Mouse (Mus musculus) myocyte (in vitro differentiated cells): ENCODE data around the gene Gm11060. TPM values are rescaled to one million over a fixed set of nuclear protein-coding genes. Genes with fewer than 3 reads are reported as not detected.

Source experiments
- H3K27me3 ChIP-seq: one replicate; pipeline ENCODE4 v1.6.1; 2011; ENCODE audit not compliant: control insufficient read depth, insufficient read depth, insufficient read length
- H3K36me3 ChIP-seq: one replicate; pipeline ENCODE4 v1.6.1; 2011; ENCODE audit not compliant: control insufficient read depth, insufficient read depth
- H3K4me2 ChIP-seq: one replicate; pipeline ENCODE4 v1.6.1; 2011; ENCODE audit warnings: low read depth, control low read depth
- H3K4me3 ChIP-seq: one replicate; pipeline ENCODE4 v1.5.1; 2011; ENCODE audit warnings: mild to moderate bottlenecking, control low read depth, moderate library complexity
- H3K79me2 ChIP-seq: one replicate; pipeline ENCODE4 v1.6.1; 2011; ENCODE audit not compliant: control insufficient read depth, insufficient read depth
- H3ac ChIP-seq: one replicate; pipeline ENCODE4 v1.6.1; 2011; ENCODE audit not compliant: control insufficient read depth, insufficient read length
- CEBPB ChIP-seq: IDR thresholded peaks from 2 replicates; pipeline ENCODE4 v1.6.1; 2011; ENCODE audit warnings: mild to moderate bottlenecking, moderate library complexity; ENCODE audit not compliant: poor library complexity, insufficient read depth, severe bottlenecking
- E2F4 ChIP-seq: IDR thresholded peaks from one replicate; pipeline ENCODE4 v1.6.1; 2011; ENCODE audit warnings: mild to moderate bottlenecking, control low read depth, moderate library complexity; ENCODE audit not compliant: insufficient read depth
- MAX ChIP-seq: IDR thresholded peaks from one replicate; pipeline ENCODE4 v1.6.1; 2011; ENCODE audit warnings: low read depth, mild to moderate bottlenecking, control low read depth
- MYOD1 ChIP-seq, 3 experiments: IDR thresholded peaks; one replicate each; pipeline ENCODE4 v1.6.1; 2011; ENCODE audit warnings: control low read depth in 2 of 3, low read depth in 2 of 3, mild to moderate bottlenecking in 2 of 3, moderate library complexity in 1 of 3; ENCODE audit not compliant: insufficient read length in 2 of 3, control insufficient read depth in 1 of 3
- MYOG ChIP-seq, 3 experiments: IDR thresholded peaks; one replicate each; pipeline ENCODE4 v1.6.1; 2011; ENCODE audit warnings: control low read depth in 2 of 3, low read depth in 2 of 3, mild to moderate bottlenecking in 2 of 3; ENCODE audit not compliant: insufficient read length in 2 of 3, control insufficient read depth in 1 of 3, insufficient read depth in 1 of 3
- POLR2A ChIP-seq: IDR thresholded peaks from one replicate; pipeline ENCODE4 v1.6.1; 2011; ENCODE audit warnings: low read depth, mild to moderate bottlenecking, control low read depth, moderate library complexity; ENCODE audit not compliant: insufficient read length
- POLR2AphosphoS2 ChIP-seq: IDR thresholded peaks from one replicate; pipeline ENCODE4 v1.6.1; 2011; ENCODE audit warnings: low read depth, control low read depth; ENCODE audit not compliant: insufficient read length
- REST ChIP-seq: IDR thresholded peaks from one replicate; pipeline ENCODE4 v1.6.1; 2011; ENCODE audit warnings: mild to moderate bottlenecking, control low read depth, moderate library complexity; ENCODE audit not compliant: insufficient read depth, insufficient read length
- SRF ChIP-seq: IDR thresholded peaks from one replicate; pipeline ENCODE4 v1.6.1; 2011; ENCODE audit warnings: low read depth; ENCODE audit not compliant: control insufficient read depth, insufficient read length
- TCF12 ChIP-seq: IDR thresholded peaks from one replicate; pipeline ENCODE4 v1.6.1; 2011; ENCODE audit warnings: mild to moderate bottlenecking, control low read depth; ENCODE audit not compliant: poor library complexity, insufficient read depth, severe bottlenecking
- TCF3 ChIP-seq: IDR thresholded peaks from one replicate; pipeline ENCODE4 v1.6.1; 2011; ENCODE audit warnings: low read depth, control low read depth; ENCODE audit not compliant: insufficient read length
- USF1 ChIP-seq: IDR thresholded peaks from one replicate; pipeline ENCODE4 v1.6.1; 2011; ENCODE audit warnings: low read depth, mild to moderate bottlenecking, control low read depth, moderate library complexity
- polyA plus RNA-seq: library from polyadenylated mRNA; unstranded; fragments of >200 nt; fragmentation: generic; extraction: Trizol; gene quantifications from one replicate; pipeline ENCODE4 v1.2.1, GENCODE M21; 2012; ENCODE audit warnings: missing spikeins

The Gm11060 gene
- not detected for polyA plus RNA-seq

DNA sequence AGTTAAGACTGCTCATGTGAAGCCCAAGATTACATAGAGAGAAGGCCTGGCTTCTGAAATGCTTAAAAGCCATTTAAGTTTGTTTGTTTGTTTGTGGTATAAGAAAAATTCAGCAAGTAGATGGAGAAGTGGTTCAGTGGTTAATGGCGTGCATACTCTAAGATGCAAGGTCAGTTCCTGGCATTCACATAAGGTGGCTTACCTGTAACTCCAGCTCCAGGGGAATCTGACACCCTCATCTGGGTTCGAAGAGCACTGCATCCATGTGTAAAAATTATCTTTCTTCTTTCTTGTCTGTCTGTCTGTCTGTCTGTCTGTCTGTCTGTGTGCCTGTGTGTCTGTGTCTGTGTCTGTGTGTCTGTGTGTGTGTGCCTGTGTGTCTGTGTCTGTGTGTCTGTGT, at the start of gene Gm11060:
Gm11060 (plus strand) TSS at position 301 of the 400 bp plus-strand sequence.
- Histone ChIP-seq H3K36me3 (no peaks in the 10 kb centered on the region), H3K4me2 (no peak within 1 kb of the TSS), H3K79me2 (no peaks in the 10 kb centered on the region), H3K27me3 (no peaks in the 10 kb centered on the region), H3ac (no peak within 1 kb of the TSS), H3K4me3 (no peak within 1 kb of the TSS)
- TF ChIP-seq CEBPB (no peak), REST (no peak), E2F4 (no peak), SRF (no peak), POLR2AphosphoS2 (no peak), MYOD1 (IDR thresholded peaks at IDR 0.05; ENCODE audit: control insufficient read depth in 1 of 3, insufficient read length in 2 of 3, low read depth in 2 of 3) (no peak), MYOG (IDR thresholded peaks at IDR 0.05; ENCODE audit: control insufficient read depth in 1 of 3, insufficient read depth in 1 of 3, insufficient read length in 2 of 3, low read depth in 2 of 3) (no peak), MAX (no peak), TCF12 (no peak), POLR2A (no peak), USF1 (no peak), TCF3 (no peak)

- Histone ChIP-seq H3K4me2 (no peak overlapping the region), H3K79me2 (no peaks in the 10 kb centered on the region), H3K4me3 (no peak overlapping the region), H3ac (no peak overlapping the region), H3K36me3 (no peaks in the 10 kb centered on the region), H3K27me3 (no peaks in the 10 kb centered on the region)
- TF ChIP-seq CEBPB, result no peak
- TF ChIP-seq USF1, result no peak
- TF ChIP-seq REST, result no peak
- no peak for TF ChIP-seq MYOD1 (IDR thresholded peaks at IDR 0.05; ENCODE audit: control insufficient read depth in 1 of 3, insufficient read length in 2 of 3, low read depth in 2 of 3)
- no peak for TF ChIP-seq TCF12
- no peak for TF ChIP-seq E2F4
- no peak for TF ChIP-seq POLR2A
Measured at GRCm38 (mm10) chr2:105043152-105043551, 48.7 kb upstream of the Gm11060 start.

- TF ChIP-seq TCF12 (no peak), MYOD1 (IDR thresholded peaks at IDR 0.05; ENCODE audit: control insufficient read depth in 1 of 3, insufficient read length in 2 of 3, low read depth in 2 of 3) (no peak), POLR2AphosphoS2 (no peak), TCF3 (no peak), CEBPB (no peak), REST (no peak), E2F4 (no peak), POLR2A (no peak), MAX (no peak), SRF (no peak), MYOG (IDR thresholded peaks at IDR 0.05; ENCODE audit: control insufficient read depth in 1 of 3, insufficient read depth in 1 of 3, insufficient read length in 2 of 3, low read depth in 2 of 3) (no peak), USF1 (no peak)
- Histone ChIP-seq H3K4me2 (no peak overlapping the region), H3K36me3 (no peaks in the 10 kb centered on the region), H3K79me2 (no peaks in the 10 kb centered on the region), H3K27me3 (no peaks in the 10 kb centered on the region), H3K4me3 (no peak overlapping the region), H3ac (no peak overlapping the region)
Measured at GRCm38 (mm10) chr2:105048301-105048700, 43.5 kb upstream of the Gm11060 start.

- H3ac ChIP-seq, result no peak overlapping the region
- H3K27me3 ChIP-seq, result no peaks in the 10 kb centered on the region
- no peaks in the 10 kb centered on the region for H3K79me2 ChIP-seq
- H3K4me3 ChIP-seq, result no peak overlapping the region
- H3K4me2 ChIP-seq, result no peak overlapping the region
- H3K36me3 ChIP-seq, result no peaks in the 10 kb centered on the region
- no peak for TF ChIP-seq MAX
- no peak for TF ChIP-seq CEBPB
- no peak for TF ChIP-seq TCF3
- no peak for TF ChIP-seq POLR2AphosphoS2
- no peak for TF ChIP-seq MYOG (IDR thresholded peaks at IDR 0.05; ENCODE audit: control insufficient read depth in 1 of 3, insufficient read depth in 1 of 3, insufficient read length in 2 of 3, low read depth in 2 of 3)
- TF ChIP-seq E2F4, result no peak
Measured at GRCm38 (mm10) chr2:105055529-105055928, 36.3 kb upstream of the Gm11060 start.

DNA sequence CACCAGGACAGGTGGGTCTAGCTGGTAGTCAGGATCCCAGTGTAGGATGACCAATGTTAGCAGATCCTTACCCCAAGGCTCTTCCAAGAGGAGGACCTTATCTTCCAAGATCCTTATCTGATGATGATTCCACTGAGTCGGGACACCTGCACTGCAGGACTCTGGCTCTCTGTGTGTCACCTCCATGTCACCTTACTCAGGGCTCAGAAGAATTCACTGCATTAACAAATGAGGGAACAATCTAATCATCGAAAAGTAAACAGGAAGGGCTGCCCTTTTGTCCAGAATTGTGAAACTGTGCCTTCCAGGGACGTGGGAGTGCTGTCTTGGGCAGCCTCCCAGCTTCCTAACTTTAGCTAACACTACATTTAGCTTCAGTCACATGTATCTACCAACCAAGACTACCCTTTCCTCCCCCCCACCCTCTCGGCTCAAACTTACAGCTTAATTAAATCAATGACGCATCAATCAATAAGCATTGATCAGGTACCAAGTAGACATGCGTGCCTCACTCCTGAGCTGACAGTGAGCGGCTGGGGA, 33.2 kb upstream of the Gm11060 start:
- Histone ChIP-seq H3K27me3 (no peaks in the 10 kb centered on the region), H3K4me3 (no peak overlapping the region), H3ac (no peak overlapping the region), H3K36me3 (no peaks in the 10 kb centered on the region), H3K79me2 (no peaks in the 10 kb centered on the region), H3K4me2 (no peak overlapping the region)
- TF ChIP-seq REST (no peak), TCF3 (no peak), E2F4 (no peak), CEBPB (no peak), MYOG (IDR thresholded peaks at IDR 0.05; ENCODE audit: control insufficient read depth in 1 of 3, insufficient read depth in 1 of 3, insufficient read length in 2 of 3, low read depth in 2 of 3) (no peak), MAX (no peak)
